Mouse (Mus musculus) cerebellum, adult 2 months (tissue): ENCODE results near the gene Nckap5.

Experiments used
- CTCF ChIP-seq: fragments of 200-500 bp; IDR thresholded peaks from 2 replicates; pipeline ENCODE4 v1.5.1; 2011; ENCODE audit warnings: low read depth, mild to moderate bottlenecking, control low read depth, low read length, moderate library complexity, borderline replicate concordance; ENCODE audit not compliant: insufficient read depth
- POLR2A ChIP-seq: fragments of 200-500 bp; IDR thresholded peaks from 2 replicates; pipeline ENCODE4 v1.6.1; 2011; ENCODE audit warnings: low read length, control low read depth, borderline replicate concordance; ENCODE audit not compliant: insufficient read depth

- TF ChIP-seq CTCF (no peak), POLR2A (no peak)
These were observed 512.6 kb downstream of the Nckap5 start for GRCm38 (mm10) chr1:126317874-126318607.
